Mouse (Mus musculus) heart, postnatal 0 days (tissue): Measurements from ENCODE around the gene Hk2. TPM values are rescaled to one million over a fixed set of nuclear protein-coding genes. Genes with fewer than 3 reads are reported as not detected.
A peak's percentile ranks its signal among the peaks of the same experiment; 100 is the strongest.

Source experiments
- ATAC-seq: fragments of 200-750 bp; cut with Nextera tagmentation; 2 replicates; pipeline ENCODE4 v1.8.0; 2017; ENCODE audit warnings: low read depth, moderate number of reproducible peaks, moderate library complexity; ENCODE audit not compliant: insufficient read depth
- DNase-seq: peaks from one replicate; pipeline ENCODE4 v3.0.0-alpha.2; 2016; ENCODE audit warnings: low spot score
- H3K27ac ChIP-seq: fragments of 300-500 bp; sonication (generic); 2 replicates; pipeline ENCODE4 v1.5.1; 2014; ENCODE audit warnings: low read depth, mild to moderate bottlenecking
- H3K27me3 ChIP-seq: fragments of 300-500 bp; sonication (generic); 2 replicates; pipeline ENCODE4 v1.6.1; 2014; ENCODE audit warnings: low read length, mixed read lengths; ENCODE audit not compliant: control insufficient read depth, insufficient read depth
- H3K36me3 ChIP-seq: fragments of 300-500 bp; sonication (generic); replicated peaks from 2 replicates; pipeline ENCODE4 v1.6.1; 2014; ENCODE audit warnings: low read length, mixed read lengths; ENCODE audit not compliant: control insufficient read depth, insufficient read depth
- H3K4me1 ChIP-seq: fragments of 300-500 bp; sonication (generic); 2 replicates; pipeline ENCODE4 v1.6.1; 2014; ENCODE audit warnings: antibody characterized with exemption; ENCODE audit not compliant: control insufficient read depth, insufficient read depth
- H3K4me2 ChIP-seq: fragments of 300-500 bp; sonication (generic); 2 replicates; pipeline ENCODE4 v1.6.1; 2014; ENCODE audit warnings: low read depth, mild to moderate bottlenecking, low read length, moderate library complexity
- H3K4me3 ChIP-seq: fragments of 300-500 bp; sonication (generic); 2 replicates; pipeline ENCODE4 v1.5.1; 2014; ENCODE audit warnings: low read depth, low read length
- H3K9ac ChIP-seq: fragments of 300-500 bp; sonication (generic); replicated peaks from 2 replicates; pipeline ENCODE4 v1.6.1; 2014; ENCODE audit warnings: low read depth, low read length, mixed read lengths
- H3K9me3 ChIP-seq: fragments of 300-500 bp; sonication (generic); replicated peaks from 2 replicates; pipeline ENCODE4 v1.6.1; 2016; ENCODE audit warnings: low read length; ENCODE audit not compliant: control insufficient read depth
- CTCF ChIP-seq: IDR thresholded peaks from 2 replicates; pipeline ENCODE4 v1.5.1; 2016; ENCODE audit warnings: antibody characterized with exemption, control low read depth, low read depth
- EP300 ChIP-seq: IDR thresholded peaks from 2 replicates; pipeline ENCODE4 v1.6.1; 2016; ENCODE audit warnings: antibody characterized with exemption, low read depth
- WGBS: fragments of 180-500 bp; shearing (Covaris S2); extraction: QIAGEN DNeasy Blood & Tissue Kit; methylation state at CpG from one replicate; pipeline ENCODE4 v1.1.7; 2014; 5-methylcytosine and 5-hydroxymethylcytosine counted together
- polyA plus RNA-seq: library from polyadenylated mRNA; unstranded; fragments of >200 nt; fragmentation: Nextera tagmentation; extraction: Ambion mirVana; gene quantifications from 2 replicates; pipeline ENCODE4 v1.2.1, GENCODE M21; 2015
- total RNA-seq: library from RNA; depleted of rRNA; stranded (reverse); fragments of >200 nt; gene quantifications from 2 replicates; pipeline ENCODE4 v1.2.3, GENCODE M21; 2014; ENCODE audit warnings: low replicate concordance

Hk2 gene
- total and polyA plus RNA-seq, 2 experiments from 2014 or later, result 29.7 to 50.9 TPM

DNA sequence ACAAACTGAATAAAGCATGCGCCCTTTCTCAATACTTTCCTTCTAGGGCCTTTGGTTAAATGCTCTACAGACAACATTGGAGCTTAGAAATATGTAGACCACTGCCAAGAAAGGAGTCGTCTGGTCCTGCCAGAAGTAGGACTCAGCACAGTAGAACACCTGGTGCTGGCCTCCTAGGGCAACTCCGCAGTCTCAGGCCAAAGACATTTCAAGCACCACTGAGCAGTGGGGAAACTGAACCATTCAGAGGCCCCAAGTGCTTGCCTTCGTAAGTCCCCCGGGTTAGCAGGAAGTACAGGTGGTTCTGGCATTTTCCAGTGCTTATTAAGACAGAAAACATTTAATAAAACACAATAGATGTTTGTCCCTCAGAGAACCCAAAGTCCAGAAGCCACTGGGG lies 59.4 kb downstream of the Hk2 start:
- Histone ChIP-seq H3K4me3 (no peak overlapping the region), H3K4me1 (no peaks in the 10 kb centered on the region), H3K27me3 (no peaks in the 10 kb centered on the region), H3K9me3 (no peaks in the 10 kb centered on the region), H3K9ac (no peak overlapping the region), H3K36me3 (no peaks in the 10 kb centered on the region), H3K4me2 (no peak overlapping the region), H3K27ac (no peak overlapping the region)
- DNase-seq (no peak), ATAC-seq (no peak)
- TF ChIP-seq CTCF (no peak), EP300 (no peak)
- 89% methylated on average over 5 of the region's 5 CpGs for WGBS

DNA sequence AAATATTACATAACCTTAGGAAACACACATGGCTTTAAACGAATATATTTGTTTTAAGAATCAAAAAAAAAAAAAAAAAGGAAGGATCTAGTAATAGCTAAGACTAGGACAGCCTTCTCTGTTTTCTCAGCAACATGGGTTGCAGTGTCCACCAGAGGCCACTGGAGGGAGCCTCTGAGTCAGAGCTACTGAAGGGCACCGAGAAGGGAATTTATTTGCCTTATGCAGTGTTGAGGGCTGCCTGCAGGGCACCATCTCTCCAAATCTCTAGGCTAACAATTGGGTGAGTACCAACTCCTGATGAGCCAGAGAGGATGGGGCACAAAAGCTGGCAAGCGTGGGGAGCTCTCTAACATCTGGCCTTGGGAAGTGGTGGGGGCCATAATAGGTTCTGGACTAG lies 60.0 kb downstream of the Hk2 start:
- no peaks in the 10 kb centered on the region for H3K4me1 ChIP-seq
- peak; percentile 74 for ATAC-seq
- H3K9ac ChIP-seq, result no peak overlapping the region
- no peak overlapping the region for H3K4me3 ChIP-seq
- H3K4me2 ChIP-seq, result no peak overlapping the region
- peak; percentile 78 for DNase-seq
- TF ChIP-seq EP300 (no peak), CTCF (peak; percentile 95)
- no peaks in the 10 kb centered on the region for H3K9me3 ChIP-seq
- H3K36me3 ChIP-seq, result no peaks in the 10 kb centered on the region
- no peaks in the 10 kb centered on the region for H3K27me3 ChIP-seq
- 19% methylated on average over 3 of the region's 3 CpGs for WGBS
- no peak overlapping the region for H3K27ac ChIP-seq

DNA sequence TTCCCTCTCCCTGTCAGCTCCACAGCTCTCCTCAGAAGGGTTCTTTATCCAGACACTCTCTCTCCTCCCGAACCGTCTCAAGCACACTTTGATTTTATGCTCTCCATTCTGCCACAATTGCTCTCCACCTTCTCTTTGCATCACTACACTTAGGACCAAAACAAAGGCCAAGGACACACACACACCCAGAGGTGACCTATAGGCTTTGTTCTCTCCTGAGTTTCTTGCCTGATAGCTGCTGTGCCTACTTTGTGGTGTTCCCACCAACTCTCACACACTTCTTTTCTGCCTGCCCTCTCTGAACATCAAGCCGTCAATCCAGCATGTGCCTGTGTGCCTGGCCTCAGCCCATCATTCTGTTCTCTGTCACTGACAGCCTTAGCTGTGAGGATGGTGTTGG lies 66.5 kb downstream of the Hk2 start:
- no peaks in the 10 kb centered on the region for H3K9me3 ChIP-seq
- 78% methylated on average over 3 of the region's 3 CpGs for WGBS
- TF ChIP-seq EP300 (no peak), CTCF (no peak)
- no peak overlapping the region for H3K4me2 ChIP-seq
- H3K4me3 ChIP-seq, result no peak overlapping the region
- H3K27me3 ChIP-seq, result no peaks in the 10 kb centered on the region
- H3K4me1 ChIP-seq, result no peaks in the 10 kb centered on the region
- ATAC-seq, result no peak
- H3K36me3 ChIP-seq, result no peaks in the 10 kb centered on the region
- H3K9ac ChIP-seq, result no peak overlapping the region
- DNase-seq, result no peak
- no peak overlapping the region for H3K27ac ChIP-seq

DNA sequence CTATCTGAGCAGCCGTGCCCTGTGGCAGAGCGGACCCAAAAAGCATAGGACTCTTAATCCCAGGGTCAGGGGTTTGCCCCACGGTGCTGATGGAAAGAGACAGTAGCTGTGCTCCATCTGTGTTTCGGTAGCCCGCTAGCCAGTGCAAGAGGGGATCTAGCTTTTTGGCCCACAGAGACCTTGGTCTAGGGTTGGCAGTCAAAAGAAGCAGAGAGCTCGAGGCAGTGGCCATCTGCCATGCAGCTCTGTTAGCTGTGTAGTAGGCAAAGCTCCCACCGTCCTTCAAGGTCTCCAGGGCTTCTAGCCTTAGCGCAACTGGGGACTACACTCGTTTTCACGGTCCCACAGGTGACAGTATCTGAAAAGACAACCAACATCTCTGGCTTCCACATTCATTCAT lies 67.0 kb downstream of the Hk2 start:
- Histone ChIP-seq H3K4me1 (no peaks in the 10 kb centered on the region), H3K27ac (no peak overlapping the region), H3K9me3 (no peaks in the 10 kb centered on the region), H3K36me3 (no peaks in the 10 kb centered on the region), H3K4me2 (no peak overlapping the region), H3K9ac (no peak overlapping the region), H3K4me3 (no peak overlapping the region), H3K27me3 (0 out of 2 replicates have a peak, but pooled peaks cover 3% of the 10 kb centered on the region)
- ATAC-seq (no peak), DNase-seq (no peak)
- TF ChIP-seq CTCF, result no peak
- no peak for TF ChIP-seq EP300
- WGBS, result 82% methylated on average over 10 of the region's 10 CpGs

DNA sequence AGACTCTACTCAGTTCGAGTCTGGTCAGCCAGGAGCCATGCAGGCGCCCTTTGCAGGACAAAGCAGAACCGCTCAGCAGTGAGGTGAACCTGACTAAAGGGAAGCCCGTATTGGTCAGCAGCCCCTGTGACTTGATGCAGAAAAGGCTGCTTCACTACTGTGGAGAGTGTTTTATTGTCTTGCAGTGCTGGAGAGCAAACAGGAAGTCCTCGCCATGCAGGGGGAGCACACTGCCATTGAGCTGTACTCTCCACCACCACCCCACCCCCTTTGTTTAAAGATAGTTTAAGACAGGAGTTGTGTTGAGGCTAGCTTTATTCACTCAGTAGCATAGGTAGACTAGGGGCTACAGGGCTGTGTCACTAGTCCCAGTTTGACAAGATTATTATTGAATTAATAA lies 69.0 kb downstream of the Hk2 start, which contains the start of gene Pole4:
Gene Pole4 (minus strand): TSS at position 145 of the 400 bp plus-strand sequence.
- ATAC-seq (no peak), DNase-seq (no peak)
- H3K4me2 ChIP-seq, result no peak within 1 kb of the TSS
- H3K27ac ChIP-seq, result no peak within 1 kb of the TSS
- WGBS, result 74% methylated on average over 5 of the region's 5 CpGs
- no peaks in the 10 kb centered on the region for H3K36me3 ChIP-seq
- H3K9ac ChIP-seq, result no peak within 1 kb of the TSS
- TF ChIP-seq EP300 (no peak), CTCF (no peak)
- H3K4me3 ChIP-seq, result no peak within 1 kb of the TSS
- H3K27me3 ChIP-seq, result 0 out of 2 replicates have a peak, but pooled peaks cover 5% of the 10 kb centered on the region
- H3K9me3 ChIP-seq, result no peaks in the 10 kb centered on the region
- no peaks in the 10 kb centered on the region for H3K4me1 ChIP-seq

DNA sequence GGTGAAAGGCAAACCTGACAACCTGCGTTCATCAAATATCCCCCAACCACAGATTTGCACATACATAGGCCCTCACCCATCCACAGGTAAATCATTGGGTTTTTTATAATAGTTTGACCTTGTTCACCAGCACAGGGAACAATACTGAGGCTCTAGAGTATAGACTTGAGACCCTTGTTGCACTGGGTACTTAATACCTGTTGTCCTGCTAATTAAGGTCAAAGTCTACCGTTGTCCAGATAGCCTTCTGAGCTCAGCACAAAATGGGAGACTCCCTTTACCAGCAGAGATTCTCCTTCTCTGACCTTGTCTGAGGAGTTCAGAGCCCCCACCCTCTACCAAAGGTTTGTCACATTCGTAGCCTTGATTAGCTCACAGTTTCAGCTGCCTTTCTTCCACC lies 70.5 kb downstream of the Hk2 start:
- WGBS, result 84% methylated on average over 3 of the region's 3 CpGs
- H3K4me1 ChIP-seq, result no peaks in the 10 kb centered on the region
- H3K27me3 ChIP-seq, result 0 out of 2 replicates have a peak, but pooled peaks cover 5% of the 10 kb centered on the region
- TF ChIP-seq EP300, result no peak
- no peak for TF ChIP-seq CTCF
- no peak overlapping the region for H3K27ac ChIP-seq
- no peak overlapping the region for H3K4me3 ChIP-seq
- no peaks in the 10 kb centered on the region for H3K9me3 ChIP-seq
- ATAC-seq (no peak), DNase-seq (no peak)
- H3K9ac ChIP-seq, result no peak overlapping the region
- no peak overlapping the region for H3K4me2 ChIP-seq
- no peaks in the 10 kb centered on the region for H3K36me3 ChIP-seq
